Mouse (Mus musculus) CH12.LX (cell line): ENCODE results near the gene Dnm2. TPM values are rescaled to one million over a fixed set of nuclear protein-coding genes. Genes with fewer than 3 reads are reported as not detected.
A peak's percentile ranks its signal among the peaks of the same experiment; 100 is the strongest.

Experiments
- DNase-seq: peaks from one replicate; pipeline ENCODE4 v3.0.0-alpha.2; 2013; ENCODE audit errors: extremely low read depth
- H3K27ac ChIP-seq: 2 replicates; pipeline ENCODE4 v1.5.1; 2012; ENCODE audit warnings: low read depth, mild to moderate bottlenecking, control low read depth, moderate library complexity; ENCODE audit not compliant: insufficient read depth
- H3K27me3 ChIP-seq: replicated peaks from 2 replicates; pipeline ENCODE3; 2012; ENCODE audit warnings: inconsistent platforms
- H3K36me3 ChIP-seq, 2 experiments: replicated peaks in 1 of 2; 2 replicates each; pipeline versions ENCODE3 to v1.6.1; 2012; ENCODE audit warnings: inconsistent platforms in 1 of 2, low read length in 1 of 2, mild to moderate bottlenecking in 1 of 2, mixed read lengths in 1 of 2, moderate library complexity in 1 of 2; ENCODE audit not compliant: control insufficient read depth in 1 of 2, insufficient read depth in 1 of 2
- H3K4me1 ChIP-seq, 2 experiments: 2 replicates each; pipeline ENCODE4 v1.6.1; 2012; ENCODE audit warnings: inconsistent platforms in 1 of 2, moderate library complexity in 1 of 2; ENCODE audit not compliant: insufficient read depth in 2 of 2, control insufficient read depth in 1 of 2
- H3K4me2 ChIP-seq: 2 replicates; pipeline ENCODE4 v1.6.1; 2012; ENCODE audit warnings: low read depth, mild to moderate bottlenecking, control low read depth; ENCODE audit not compliant: poor library complexity, insufficient read depth, severe bottlenecking
- H3K4me3 ChIP-seq, 3 experiments: fragments of 150-350 bp in 1 of 3; sonication (generic) in 1 of 3; replicated peaks in 1 of 3; 2 replicates each; pipeline versions ENCODE3 to v1.5.1; 2011 to 2012; ENCODE audit warnings: low read depth in 2 of 3, low read length in 2 of 3, mild to moderate bottlenecking in 2 of 3, moderate library complexity in 2 of 3, control low read depth in 1 of 3, improper control_type of control experiment in 1 of 3, inconsistent platforms in 1 of 3, mixed read lengths in 1 of 3; ENCODE audit not compliant: poor library complexity in 1 of 3
- H3K79me2 ChIP-seq: replicated peaks from 2 replicates; pipeline ENCODE4 v1.6.1; 2012; ENCODE audit warnings: mild to moderate bottlenecking, moderate library complexity; ENCODE audit not compliant: control insufficient read depth, poor library complexity, insufficient read depth, severe bottlenecking; ENCODE audit errors: extremely low read depth
- H3K9ac ChIP-seq: 2 replicates; pipeline ENCODE4 v1.6.1; 2012; ENCODE audit warnings: low read depth, mild to moderate bottlenecking, control low read depth, moderate library complexity; ENCODE audit not compliant: insufficient read depth
- H3K9me3 ChIP-seq: replicated peaks from 2 replicates; pipeline ENCODE3; 2012; ENCODE audit warnings: low read length, inconsistent platforms, mixed read lengths
- BHLHE40 ChIP-seq: IDR thresholded peaks from 2 replicates; pipeline ENCODE4 v1.6.1; 2011; ENCODE audit warnings: mild to moderate bottlenecking, low read depth, low read length, improper control_type of control experiment
- CHD1 ChIP-seq: IDR thresholded peaks from 2 replicates; pipeline ENCODE4 v1.6.1; 2012; ENCODE audit warnings: low read depth, low read length, improper control_type of control experiment, inconsistent platforms
- E2F4 ChIP-seq: IDR thresholded peaks from 2 replicates; pipeline ENCODE4 v1.6.1; 2011; ENCODE audit warnings: low read depth, low read length, improper control_type of control experiment; ENCODE audit not compliant: insufficient replicate concordance
- ELF1 ChIP-seq: IDR thresholded peaks from 2 replicates; pipeline ENCODE4 v1.6.1; 2014; ENCODE audit warnings: low read depth, mild to moderate bottlenecking, inconsistent platforms, low read length, improper control_type of control experiment
- EP300 ChIP-seq: IDR thresholded peaks from 2 replicates; pipeline ENCODE4 v1.6.1; 2011; ENCODE audit warnings: low read length, improper control_type of control experiment
- ETS1 ChIP-seq: conservative IDR thresholded peaks from 2 replicates; pipeline ENCODE4 v1.6.1; 2012; ENCODE audit warnings: low read depth, mild to moderate bottlenecking, inconsistent platforms, low read length, improper control_type of control experiment, moderate library complexity
- GABPA ChIP-seq: IDR thresholded peaks from 2 replicates; pipeline ENCODE4 v1.6.1; 2012; ENCODE audit warnings: low read depth, low read length, improper control_type of control experiment, inconsistent platforms; ENCODE audit not compliant: insufficient replicate concordance
- IRF4 ChIP-seq: IDR thresholded peaks from 2 replicates; pipeline ENCODE4 v1.6.1; 2014; ENCODE audit warnings: low read depth, mild to moderate bottlenecking, inconsistent platforms, low read length, improper control_type of control experiment
- JUN ChIP-seq: IDR thresholded peaks from 2 replicates; pipeline ENCODE4 v1.6.1; 2011; ENCODE audit warnings: low read depth, mild to moderate bottlenecking, low read length, improper control_type of control experiment, moderate library complexity; ENCODE audit not compliant: insufficient read depth
- JUND ChIP-seq: conservative IDR thresholded peaks from 2 replicates; pipeline ENCODE4 v1.6.1; 2011; ENCODE audit warnings: low read depth, low read length, improper control_type of control experiment
- KAT2A ChIP-seq: IDR thresholded peaks from 2 replicates; pipeline ENCODE4 v1.6.1; 2012; ENCODE audit warnings: low read length, improper control_type of control experiment, inconsistent platforms; ENCODE audit not compliant: insufficient replicate concordance
- MAFK ChIP-seq: IDR thresholded peaks from 2 replicates; pipeline ENCODE4 v1.6.1; 2011; ENCODE audit warnings: low read length, improper control_type of control experiment; ENCODE audit not compliant: insufficient replicate concordance
- MAX ChIP-seq: IDR thresholded peaks from 2 replicates; pipeline ENCODE4 v1.6.1; 2011; ENCODE audit warnings: low read length, improper control_type of control experiment
- MXI1 ChIP-seq: IDR thresholded peaks from 2 replicates; pipeline ENCODE4 v1.6.1; 2011; ENCODE audit warnings: mild to moderate bottlenecking, low read depth, low read length, improper control_type of control experiment
- MYC ChIP-seq: IDR thresholded peaks from 2 replicates; pipeline ENCODE4 v1.6.1; 2011; ENCODE audit warnings: low read depth, mild to moderate bottlenecking, improper control_type of control experiment, low read length
- NELFE ChIP-seq: IDR thresholded peaks from 2 replicates; pipeline ENCODE4 v1.6.1; 2011; ENCODE audit warnings: low read depth, low read length, improper control_type of control experiment
- NRF1 ChIP-seq: IDR thresholded peaks from 2 replicates; pipeline ENCODE4 v1.6.1; 2014; ENCODE audit warnings: low read depth, mild to moderate bottlenecking, inconsistent platforms, low read length, improper control_type of control experiment, moderate library complexity
- RAD21 ChIP-seq: IDR thresholded peaks from 2 replicates; pipeline ENCODE4 v1.6.1; 2011; ENCODE audit warnings: low read depth, mild to moderate bottlenecking, low read length, improper control_type of control experiment, moderate library complexity
- RCOR1 ChIP-seq: conservative IDR thresholded peaks from 2 replicates; pipeline ENCODE4 v1.6.1; 2012; ENCODE audit warnings: low read depth, mild to moderate bottlenecking, inconsistent platforms, low read length, improper control_type of control experiment
- SIN3A ChIP-seq: IDR thresholded peaks from 2 replicates; pipeline ENCODE4 v1.6.1; 2012; ENCODE audit warnings: low read length, improper control_type of control experiment, inconsistent platforms
- SMC3 ChIP-seq: IDR thresholded peaks from 2 replicates; pipeline ENCODE4 v1.6.1; 2011; ENCODE audit warnings: low read depth, low read length, improper control_type of control experiment
- TBP ChIP-seq: conservative IDR thresholded peaks from 2 replicates; pipeline ENCODE4 v1.6.1; 2011; ENCODE audit warnings: low read depth, low read length, improper control_type of control experiment
- TCF12 ChIP-seq: IDR thresholded peaks from 2 replicates; pipeline ENCODE4 v1.6.1; 2014; ENCODE audit warnings: low read depth, mild to moderate bottlenecking, inconsistent platforms, low read length, improper control_type of control experiment
- UBTF ChIP-seq: IDR thresholded peaks from 2 replicates; pipeline ENCODE4 v1.6.1; 2012; ENCODE audit warnings: low read depth, mild to moderate bottlenecking, inconsistent platforms, low read length, improper control_type of control experiment, moderate library complexity
- USF1 ChIP-seq: IDR thresholded peaks from 2 replicates; pipeline ENCODE4 v1.6.1; 2014; ENCODE audit warnings: low read depth, mild to moderate bottlenecking, inconsistent platforms, low read length, improper control_type of control experiment
- USF2 ChIP-seq: conservative IDR thresholded peaks from 2 replicates; pipeline ENCODE4 v1.6.1; 2011; ENCODE audit warnings: low read depth, low read length, improper control_type of control experiment
- ZC3H11A ChIP-seq: IDR thresholded peaks from 2 replicates; pipeline ENCODE4 v1.6.1; 2012; ENCODE audit warnings: low read depth, mild to moderate bottlenecking, inconsistent platforms, low read length, improper control_type of control experiment
- ZKSCAN1 ChIP-seq: IDR thresholded peaks from 2 replicates; pipeline ENCODE4 v1.6.1; 2012; ENCODE audit warnings: low read depth, inconsistent platforms, low read length, improper control_type of control experiment, borderline replicate concordance
- ZMIZ1 ChIP-seq: IDR thresholded peaks from 2 replicates; pipeline ENCODE4 v1.6.1; 2012; ENCODE audit warnings: low read depth, mild to moderate bottlenecking, inconsistent platforms, low read length, improper control_type of control experiment
- ZNF384 ChIP-seq: IDR thresholded peaks from 2 replicates; pipeline ENCODE4 v1.6.1; 2012; ENCODE audit warnings: low read depth, low read length, improper control_type of control experiment, inconsistent platforms
- dilution Hi-C: fragments of 300-500 bp; cut with MboI; formaldehyde crosslinking; loops from 2 replicates; pipeline ENCODE4 v1.14.3; 2020; ENCODE audit warnings: low sequenced_read_pairs; ENCODE audit not compliant: extremely low pct_unique_long_range_greater_than_20kb, extremely low pct_ligation_motif_present
- in situ Hi-C: fragments of 300-500 bp; cut with MboI; formaldehyde crosslinking; loops from 3 replicates; pipeline ENCODE4 v1.14.3; 2019; ENCODE audit warnings: low sequenced_read_pairs, low pct_ligation_motif_present, low pct_unique_long_range_greater_than_20kb, mixed read lengths
- polyA plus RNA-seq: library from polyadenylated mRNA; unstranded; fragments of >175 nt; gene quantifications from 2 replicates; pipeline ENCODE4 v1.2.1, GENCODE M21; 2012; ENCODE audit warnings: low read depth; ENCODE audit not compliant: insufficient read length
- total RNA-seq, 2 experiments: library from RNA; depleted of rRNA; stranded (reverse); fragments of 300-350 nt in 1 of 2; fragments of >200 nt in 1 of 2; gene quantifications; 2 replicates each; pipeline ENCODE4 v1.2.3; 2012 to 2014

Dnm2 gene
- total and polyA plus RNA-seq, 3 experiments, result 36.4 to 64.3 (median 55.4) TPM

GRCm38 (mm10) chr9:21509772-21510688, 85.3 kb downstream of the Dnm2 start, which contains the start of gene Tmed1 (continued):
- TF ChIP-seq TBP, result peak; percentile 74; the same call in 1 of the 2 replicates

GRCm38 (mm10) chr9:21510689-21511015, 85.9 kb downstream of the Dnm2 start:
- dilution Hi-C loops (no loop called here), in situ Hi-C loops (no loop called here)
- Histone ChIP-seq H3K27ac (no peak overlapping the region), H3K27me3 (no peaks in the 10 kb centered on the region), H3K4me1 (peaks cover 17 to 46% of the 10 kb centered on the region in 2 experiments), H3K36me3 (peaks cover 31 to 36% of the 10 kb centered on the region in 2 experiments), H3K4me2 (peak overlapping the region; percentile 80), H3K79me2 (no peaks in the 10 kb centered on the region), H3K9me3 (peaks cover 9% of the 10 kb centered on the region), H3K4me3 (peak overlapping the region; percentile 61 to 83 (median 71)), H3K9ac (peak overlapping the region; percentile 52)
- no peak for DNase-seq
- TF ChIP-seq USF1 (no peak), NRF1 (no peak), RCOR1 (no peak), SIN3A (peak; percentile 75), ZMIZ1 (0 out of 2 replicates have a peak, but pooled peaks have one; percentile 9), MAFK (peak; percentile 60; the same call in 1 of the 2 replicates), MAX (no peak), ETS1 (no peak), KAT2A (no peak), ELF1 (peak; percentile 16; the same call in 1 of the 2 replicates), NELFE (no peak), RAD21 (no peak), BHLHE40 (peak; percentile 65), JUN (no peak), E2F4 (0 out of 2 replicates have a peak, but pooled peaks have one; percentile 0), MYC (peak; percentile 95), MXI1 (peak; percentile 98), USF2 (no peak), IRF4 (no peak), UBTF (no peak), CHD1 (0 out of 2 replicates have a peak, but pooled peaks have one; percentile 20), GABPA (no peak), SMC3 (no peak), ZKSCAN1 (no peak), TBP (no peak), JUND (no peak), TCF12 (no peak), EP300 (no peak), ZC3H11A (no peak), ZNF384 (no peak)
